Mouse (Mus musculus) megakaryocyte, embryonic 14.5 days (primary cell): ENCODE results near the gene Hoxd12.

Experiments
- FLI1 ChIP-seq: IDR thresholded peaks from 2 replicates; pipeline ENCODE4 v1.6.1; 2012; ENCODE audit warnings: low read length, inconsistent platforms, mixed read lengths
- GATA1 ChIP-seq: IDR thresholded peaks from 3 replicates; pipeline ENCODE4 v1.6.1; 2012; ENCODE audit warnings: mixed read lengths, low read length, inconsistent platforms, borderline replicate concordance

GRCm38 (mm10) chr2:74707599-74707998 lies 32.8 kb downstream of the Hoxd12 start:
- TF ChIP-seq FLI1 (no peak), GATA1 (no peak)
